Mouse (Mus musculus) adrenal gland, postnatal 36 days (tissue): ENCODE measurements around the gene Sdsl. TPM values are rescaled to one million over a fixed set of nuclear protein-coding genes. Genes with fewer than 3 reads are reported as not detected.
A peak's percentile ranks its signal among the peaks of the same experiment; 100 is the strongest.

Source experiments
- DNase-seq, 2 experiments: peaks; one replicate each; pipeline ENCODE4 v3.0.0; 2021; ENCODE audit warnings: mixed read lengths in 1 of 2
- total RNA-seq, 2 experiments: library from RNA; stranded (reverse); gene quantifications; 2 replicates each; pipeline ENCODE4 v1.2.3; 2021

Sdsl gene
- total RNA-seq, 2 experiments from 2014 or later = 82.6 to 82.9 TPM

GRCm38 (mm10) chr5:120428189-120428838 is 44.3 kb downstream of the Sdsl start:
- no peak for DNase-seq

- no peak for DNase-seq
Measured at GRCm38 (mm10) chr5:120427451-120427938, 45.1 kb downstream of the Sdsl start.

GRCm38 (mm10) chr5:120426572-120426971 is 46.0 kb downstream of the Sdsl start:
- DNase-seq = no peak

- DNase-seq = no peak
Measured at GRCm38 (mm10) chr5:120425711-120426110, 46.9 kb downstream of the Sdsl start.

DNA sequence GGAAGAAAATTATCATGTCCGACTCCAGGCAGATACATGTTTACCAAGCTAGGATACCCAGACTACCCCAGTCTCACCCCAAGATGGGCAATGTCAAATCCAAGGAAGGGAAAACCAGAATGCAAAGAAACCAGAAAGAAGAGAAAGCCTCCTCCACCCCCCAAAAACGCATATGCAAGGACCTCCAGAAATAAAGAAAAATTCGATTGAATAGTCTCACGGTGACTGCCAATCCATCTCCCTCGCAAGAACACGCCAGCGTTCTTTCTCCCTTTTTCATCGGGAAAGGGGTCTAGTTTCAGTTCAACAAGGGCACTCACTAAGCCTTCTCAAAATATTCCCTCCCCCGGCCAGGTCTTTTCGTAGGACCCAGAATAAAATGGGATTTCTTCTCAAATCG is 48.0 kb downstream of the Sdsl start:
- no peak for DNase-seq

DNA sequence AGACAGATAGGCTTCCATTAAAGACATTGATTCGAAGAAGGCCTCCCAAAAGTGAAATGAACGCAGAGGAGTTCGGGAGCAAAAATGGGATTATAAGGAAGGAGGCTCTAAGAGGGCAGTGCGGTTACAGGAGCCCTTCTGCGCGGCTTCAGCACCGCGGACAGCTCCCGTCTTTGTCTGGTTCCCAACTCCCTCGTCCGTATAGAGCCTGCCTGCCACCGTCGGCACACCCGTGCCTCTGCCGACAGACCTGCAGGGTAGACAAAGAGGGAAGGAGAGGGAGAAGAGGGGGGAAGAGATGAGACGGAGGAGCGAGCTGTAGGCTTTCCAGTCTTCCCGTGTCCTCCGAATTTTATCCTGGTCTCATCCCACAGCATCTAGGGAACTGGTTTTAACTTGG is 48.6 kb downstream of the Sdsl start:
- peak; percentile 85 to 89 for DNase-seq

DNA sequence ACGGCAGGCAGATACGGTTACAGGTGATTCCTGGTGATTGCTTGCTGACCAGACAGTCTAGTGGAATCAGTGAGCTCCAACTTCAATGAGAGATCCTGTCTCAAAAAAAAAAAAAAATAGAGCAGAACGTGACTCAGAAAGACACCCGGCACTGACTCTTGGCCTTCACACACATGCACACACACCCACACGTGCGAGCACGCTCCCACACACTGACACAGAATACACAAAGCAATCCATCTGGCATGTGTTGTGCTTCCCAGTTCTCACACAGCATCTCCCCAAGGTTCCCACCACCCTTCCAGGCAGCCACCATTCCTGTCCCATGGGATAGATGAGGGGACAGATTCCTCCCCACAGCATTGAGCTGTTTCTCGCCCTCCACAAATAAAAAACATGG is 52.5 kb downstream of the Sdsl start:
- no peak for DNase-seq

GRCm38 (mm10) chr5:120413436-120413835 is 59.2 kb downstream of the Sdsl start:
- DNase-seq = no peak

- DNase-seq = peak in 1 of 2 experiments; percentile 4
Measured at GRCm38 (mm10) chr5:120409385-120410378, 62.9 kb downstream of the Sdsl start.

DNA sequence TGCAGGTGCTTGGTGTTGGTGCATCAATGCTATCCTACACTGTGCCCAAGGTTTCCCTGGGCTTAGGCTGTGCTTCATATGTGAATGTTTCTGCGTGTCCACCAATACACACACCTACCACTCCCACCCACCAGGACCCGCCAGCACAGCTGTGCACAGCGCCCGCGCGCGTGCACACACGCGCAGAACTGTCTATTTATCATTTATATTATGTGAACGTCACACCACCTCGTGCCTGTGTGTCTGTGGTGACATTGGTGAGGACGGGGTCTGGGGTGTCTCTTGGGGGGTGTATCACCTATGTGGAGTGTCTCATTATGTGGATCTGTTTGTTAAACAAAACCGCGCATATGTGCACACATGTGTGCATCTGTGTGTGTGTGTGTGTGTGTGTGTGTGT is 63.7 kb downstream of the Sdsl start:
- no peak for DNase-seq

Other genes starting within 250 kb of the Sdsl start
- gene Lhx5, start 41.1 kb downstream of the Sdsl start, total RNA-seq = not detected
- gene Sds, start 3.7 kb upstream of the Sdsl start, total RNA-seq = 1 to 10 TPM in 1 of 2 experiments, not detected in 1; 1.3 TPM
- 10 to 100 TPM; 86.9 to 87.9 TPM for gene Plbd2, start 30.8 kb upstream of the Sdsl start, total RNA-seq
- 10 to 100 TPM; 29.0 to 45.6 TPM for gene Slc8b1, start 38.4 kb upstream of the Sdsl start, total RNA-seq
- 10 to 100 TPM; 34.1 to 36.9 TPM for gene Tpcn1, start 115.9 kb upstream of the Sdsl start, total RNA-seq
- gene Iqcd, start 116.2 kb upstream of the Sdsl start, total RNA-seq = under 1 TPM; 0.36 to 0.40 TPM
- 10 to 100 TPM; 15.6 to 15.9 TPM for gene Rita1, start 139.8 kb upstream of the Sdsl start, total RNA-seq
- 10 to 100 TPM; 50.4 to 51.1 TPM for gene Ddx54, start 139.9 kb upstream of the Sdsl start, total RNA-seq
- gene Cfap73, start 161.4 kb upstream of the Sdsl start, total RNA-seq = 1 to 10 TPM in 1 of 2 experiments, not detected in 1; 2.0 TPM
- gene Rasal1, start 176.0 kb upstream of the Sdsl start, total RNA-seq = 10 to 100 TPM; 10.9 to 14.0 TPM
- 10 to 100 TPM in 1 of 2 experiments, 1 to 10 TPM in 1; 7.6 to 12.0 TPM for gene Dtx1, start 239.1 kb upstream of the Sdsl start, total RNA-seq